Mouse (Mus musculus) forebrain, postnatal 0 days (tissue): ENCODE measurements around the gene Asic2. TPM values are rescaled to one million over a fixed set of nuclear protein-coding genes. Genes with fewer than 3 reads are reported as not detected.

Experiments
- ATAC-seq: fragments of 200-750 bp; cut with Nextera tagmentation; 2 replicates; pipeline ENCODE4 v1.8.0; 2017; ENCODE audit warnings: mild to moderate bottlenecking, moderate library complexity
- DNase-seq: peaks from one replicate; pipeline ENCODE4 v3.0.0-alpha.2; 2015
- H3K27ac ChIP-seq: fragments of 300-500 bp; sonication (generic); 2 replicates; pipeline ENCODE4 v1.5.1; 2014; ENCODE audit warnings: low read depth, mild to moderate bottlenecking, antibody characterized with exemption, low read length, moderate library complexity, mixed read lengths
- H3K27me3 ChIP-seq: fragments of 300-500 bp; sonication (generic); 2 replicates; pipeline ENCODE4 v1.6.1; 2014; ENCODE audit warnings: mild to moderate bottlenecking, low read length, mixed read lengths; ENCODE audit not compliant: insufficient read depth
- H3K36me3 ChIP-seq: fragments of 300-500 bp; sonication (generic); 2 replicates; pipeline ENCODE4 v1.6.1; 2014; ENCODE audit warnings: mild to moderate bottlenecking, moderate library complexity; ENCODE audit not compliant: insufficient read depth
- H3K4me1 ChIP-seq: fragments of 300-500 bp; sonication (generic); 2 replicates; pipeline ENCODE4 v1.6.1; 2014; ENCODE audit warnings: antibody characterized with exemption; ENCODE audit not compliant: insufficient read depth
- H3K4me2 ChIP-seq: fragments of 300-500 bp; sonication (generic); 2 replicates; pipeline ENCODE4 v1.6.1; 2014; ENCODE audit warnings: low read depth, mild to moderate bottlenecking, moderate library complexity
- H3K4me3 ChIP-seq: fragments of 300-500 bp; sonication (generic); 2 replicates; pipeline ENCODE4 v1.5.1; 2014; ENCODE audit warnings: low read depth, low read length, mixed read lengths
- H3K9ac ChIP-seq: fragments of 300-500 bp; sonication (generic); 2 replicates; pipeline ENCODE4 v1.6.1; 2014; ENCODE audit warnings: mild to moderate bottlenecking
- H3K9me3 ChIP-seq: fragments of 300-500 bp; sonication (generic); 2 replicates; pipeline ENCODE4 v1.6.1; 2016; ENCODE audit warnings: low read length
- CTCF ChIP-seq: sonication (generic); IDR thresholded peaks from 2 replicates; pipeline ENCODE4 v1.5.1; 2016; ENCODE audit warnings: antibody characterized with exemption, control low read depth, low read depth
- WGBS: fragments of 180-500 bp; shearing (Covaris S2); extraction: QIAGEN DNeasy Blood & Tissue Kit; methylation state at CpG from one replicate; pipeline ENCODE4 v1.1.7; 2014; 5-methylcytosine and 5-hydroxymethylcytosine counted together
- polyA plus RNA-seq: library from polyadenylated mRNA; unstranded; fragments of >200 nt; fragmentation: Nextera tagmentation; extraction: Ambion mirVana; gene quantifications from 2 replicates; pipeline ENCODE4 v1.2.1, GENCODE M21; 2015
- total RNA-seq: library from RNA; depleted of rRNA; stranded (reverse); fragments of >200 nt; gene quantifications from 2 replicates; pipeline ENCODE4 v1.2.3, GENCODE M21; 2014

Gene Asic2
- total and polyA plus RNA-seq, 2 experiments from 2014 or later, result 15.5 to 37.2 TPM

GRCm38 (mm10) chr11:80872509-80873474 is 1095.5 kb downstream of the Asic2 start:
- Histone ChIP-seq H3K4me1 (peaks cover 10% of the 10 kb centered on the region), H3K27ac (no peak overlapping the region), H3K4me3 (no peak overlapping the region), H3K27me3 (no peaks in the 10 kb centered on the region), H3K4me2 (no peak overlapping the region), H3K36me3 (no peaks in the 10 kb centered on the region), H3K9ac (no peak overlapping the region), H3K9me3 (no peaks in the 10 kb centered on the region)
- no peak for DNase-seq
- no peak for ATAC-seq
- 70% methylated on average over 17 of the region's 17 CpGs for WGBS
- peak; percentile 65 for TF ChIP-seq CTCF

GRCm38 (mm10) chr11:80868039-80868438 is 1100.2 kb downstream of the Asic2 start:
- Histone ChIP-seq H3K27ac (no peak overlapping the region), H3K9ac (no peak overlapping the region), H3K4me2 (no peak overlapping the region), H3K9me3 (no peaks in the 10 kb centered on the region), H3K27me3 (no peaks in the 10 kb centered on the region), H3K4me1 (no peaks in the 10 kb centered on the region), H3K36me3 (no peaks in the 10 kb centered on the region), H3K4me3 (no peak overlapping the region)
- ATAC-seq (no peak), DNase-seq (no peak)
- TF ChIP-seq CTCF, result no peak
- WGBS, result 86% methylated on average over 1 of the region's 1 CpGs

GRCm38 (mm10) chr11:80862941-80863340 is 1105.3 kb downstream of the Asic2 start:
- DNase-seq, result no peak
- Histone ChIP-seq H3K4me2 (no peak overlapping the region), H3K36me3 (no peaks in the 10 kb centered on the region), H3K27ac (no peak overlapping the region), H3K9ac (no peak overlapping the region), H3K4me1 (no peaks in the 10 kb centered on the region), H3K4me3 (no peak overlapping the region), H3K27me3 (no peaks in the 10 kb centered on the region), H3K9me3 (no peaks in the 10 kb centered on the region)
- 96% methylated on average over 7 of the region's 7 CpGs for WGBS
- ATAC-seq, result no peak
- no peak for TF ChIP-seq CTCF

- Histone ChIP-seq H3K4me1 (peaks cover 3% of the 10 kb centered on the region; the same call in 1 of the 2 replicates), H3K36me3 (no peaks in the 10 kb centered on the region), H3K4me3 (no peak within 1 kb of the TSS), H3K27ac (no peak within 1 kb of the TSS), H3K27me3 (no peaks in the 10 kb centered on the region), H3K4me2 (no peak within 1 kb of the TSS), H3K9ac (no peak within 1 kb of the TSS), H3K9me3 (no peaks in the 10 kb centered on the region)
- TF ChIP-seq CTCF, result no peak
- 78% methylated on average over 10 of the region's 10 CpGs for WGBS
- no peak for DNase-seq
- ATAC-seq, result no peak
Measured at GRCm38 (mm10) chr11:80858065-80858464, 1110.2 kb downstream of the Asic2 start, which contains the start of gene Spaca3. Spaca3 (plus strand) TSS chr11:80858365.

- DNase-seq (no peak), ATAC-seq (no peak)
- TF ChIP-seq CTCF, result no peak
- Histone ChIP-seq H3K27me3 (no peaks in the 10 kb centered on the region), H3K36me3 (no peaks in the 10 kb centered on the region), H3K9ac (no peak overlapping the region), H3K4me3 (no peak overlapping the region), H3K4me2 (no peak overlapping the region), H3K27ac (no peak overlapping the region), H3K9me3 (no peaks in the 10 kb centered on the region), H3K4me1 (peaks cover 7% of the 10 kb centered on the region; the same call in 1 of the 2 replicates)
- WGBS, result 80% methylated on average over 2 of the region's 2 CpGs
Measured at GRCm38 (mm10) chr11:80856827-80857226, 1111.4 kb downstream of the Asic2 start.

GRCm38 (mm10) chr11:80854908-80855307 is 1113.3 kb downstream of the Asic2 start:
- no peak overlapping the region for H3K4me2 ChIP-seq
- no peak overlapping the region for H3K9ac ChIP-seq
- 67% methylated on average over 7 of the region's 7 CpGs for WGBS
- no peak for TF ChIP-seq CTCF
- H3K4me1 ChIP-seq, result peaks cover 7% of the 10 kb centered on the region; the same call in 1 of the 2 replicates
- no peaks in the 10 kb centered on the region for H3K27me3 ChIP-seq
- H3K36me3 ChIP-seq, result no peaks in the 10 kb centered on the region
- no peak overlapping the region for H3K27ac ChIP-seq
- ATAC-seq (no peak), DNase-seq (no peak)
- no peaks in the 10 kb centered on the region for H3K9me3 ChIP-seq
- no peak overlapping the region for H3K4me3 ChIP-seq

GRCm38 (mm10) chr11:80854430-80854829 is 1113.8 kb downstream of the Asic2 start:
- ATAC-seq (no peak), DNase-seq (no peak)
- no peaks in the 10 kb centered on the region for H3K9me3 ChIP-seq
- no peak overlapping the region for H3K4me3 ChIP-seq
- no peak overlapping the region for H3K9ac ChIP-seq
- 91% methylated on average over 11 of the region's 11 CpGs for WGBS
- H3K4me1 ChIP-seq, result peaks cover 7% of the 10 kb centered on the region; the same call in 1 of the 2 replicates
- H3K36me3 ChIP-seq, result no peaks in the 10 kb centered on the region
- H3K27ac ChIP-seq, result no peak overlapping the region
- no peak for TF ChIP-seq CTCF
- H3K27me3 ChIP-seq, result no peaks in the 10 kb centered on the region
- H3K4me2 ChIP-seq, result no peak overlapping the region
